Mouse (Mus musculus) C2C12 (cell line): ENCODE results near the gene Ndufa10.

Experiments
- CTCF ChIP-seq: IDR thresholded peaks from one replicate; pipeline ENCODE4 v1.5.1; 2011; ENCODE audit not compliant: control insufficient read depth, insufficient read depth, insufficient read length
- MAX ChIP-seq: IDR thresholded peaks from one replicate; pipeline ENCODE4 v1.6.1; 2011; ENCODE audit warnings: mild to moderate bottlenecking, control low read depth
- MYOD1 ChIP-seq: IDR thresholded peaks from one replicate; pipeline ENCODE4 v1.6.1; 2011; ENCODE audit warnings: low read depth; ENCODE audit not compliant: control insufficient read depth, insufficient read length

DNA sequence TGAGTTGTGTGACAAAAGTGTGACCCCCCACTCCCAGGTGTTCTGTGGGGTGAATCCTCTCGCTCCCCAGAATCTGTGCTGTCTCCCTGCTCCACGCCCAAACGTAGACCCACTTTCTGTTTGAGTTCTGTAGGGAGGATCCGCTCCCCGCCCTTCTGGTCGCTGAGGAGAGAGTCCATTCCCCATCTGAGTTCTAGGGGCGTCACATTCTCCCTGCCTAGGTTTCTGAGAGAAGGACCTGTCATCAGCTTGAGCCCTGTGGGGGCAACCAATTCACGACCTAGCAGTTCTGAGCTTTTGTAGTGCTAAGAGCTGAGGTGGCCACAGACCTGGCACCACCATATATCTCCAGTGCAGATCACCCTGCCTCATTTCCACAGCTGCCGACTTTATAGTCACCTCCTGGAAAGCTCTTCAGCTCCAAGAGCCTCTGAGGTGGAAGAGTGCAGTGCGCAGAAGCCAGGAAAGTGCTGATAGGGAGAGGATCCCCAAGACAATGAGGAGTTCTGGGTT lies 462 bp upstream of the Ndufa10 start:
- TF ChIP-seq CTCF (no peak), MYOD1 (no peak), MAX (no peak)
